Mouse (Mus musculus) cerebellum, adult 11 months (tissue): ENCODE results near the gene Dpm3.
"Not testable (repeated sequence)": the region's sequence is repeated elsewhere in the genome, so short reads cannot be mapped to it uniquely, and the experiment has no call there.

Experiments
- DNase-seq: peaks from one replicate; pipeline ENCODE4 v3.0.0; 2022

Gene Dpm3

GRCm38 (mm10) chr3:89259076-89259475 lies at the start of gene Dpm3:
Gene Dpm3 (plus strand): TSS chr3:89259358.
- no peak for DNase-seq

GRCm38 (mm10) chr3:89209731-89210130 lies 49.4 kb upstream of the Dpm3 start:
- no peak for DNase-seq

GRCm38 (mm10) chr3:89210162-89210561 lies 49.0 kb upstream of the Dpm3 start:
- no peak for DNase-seq

- DNase-seq = no peak
Observed at GRCm38 (mm10) chr3:89210731-89211130, 48.4 kb upstream of the Dpm3 start.

GRCm38 (mm10) chr3:89213803-89214530 lies 45.2 kb upstream of the Dpm3 start:
- DNase-seq = peak; percentile 84

- no peak for DNase-seq
Observed at GRCm38 (mm10) chr3:89214681-89215411, 44.3 kb upstream of the Dpm3 start, which contains the start of gene Thbs3. Gene Thbs3 (plus strand): TSS chr3:89215180.

- DNase-seq = peak; percentile 81
Observed at GRCm38 (mm10) chr3:89215853-89216252, 43.3 kb upstream of the Dpm3 start.

GRCm38 (mm10) chr3:89216407-89216806 lies 42.8 kb upstream of the Dpm3 start:
- not testable (repeated sequence) for DNase-seq

- no peak for DNase-seq
Observed at GRCm38 (mm10) chr3:89218271-89218670, 40.9 kb upstream of the Dpm3 start.

GRCm38 (mm10) chr3:89219546-89219945 lies 39.6 kb upstream of the Dpm3 start:
- no peak for DNase-seq

- no peak for DNase-seq
Observed at GRCm38 (mm10) chr3:89221167-89221566, 38.0 kb upstream of the Dpm3 start.

GRCm38 (mm10) chr3:89224796-89225195 lies 34.4 kb upstream of the Dpm3 start:
- DNase-seq = no peak

- DNase-seq = no peak
Observed at GRCm38 (mm10) chr3:89225321-89225815, 33.8 kb upstream of the Dpm3 start.

GRCm38 (mm10) chr3:89225918-89226317 lies 33.2 kb upstream of the Dpm3 start:
- no peak for DNase-seq

GRCm38 (mm10) chr3:89226361-89226760 lies 32.8 kb upstream of the Dpm3 start:
- DNase-seq = no peak

GRCm38 (mm10) chr3:89226900-89227299 lies 32.3 kb upstream of the Dpm3 start, which contains the start of gene Mtx1:
Gene Mtx1 (minus strand): TSS chr3:89227088.
- no peak for DNase-seq

GRCm38 (mm10) chr3:89227307-89228179 lies 31.6 kb upstream of the Dpm3 start:
- no peak for DNase-seq

GRCm38 (mm10) chr3:89228180-89228549 lies 31.0 kb upstream of the Dpm3 start:
- DNase-seq = peak; percentile 81

GRCm38 (mm10) chr3:89228836-89229235 lies 30.3 kb upstream of the Dpm3 start, which contains the start of gene Muc1:
Gene Muc1 (plus strand): TSS chr3:89229057.
- DNase-seq = no peak

GRCm38 (mm10) chr3:89229276-89229675 lies 29.9 kb upstream of the Dpm3 start:
- DNase-seq = no peak

GRCm38 (mm10) chr3:89230561-89230960 lies 28.6 kb upstream of the Dpm3 start:
- DNase-seq = no peak

GRCm38 (mm10) chr3:89231345-89231744 lies 27.8 kb upstream of the Dpm3 start:
- DNase-seq = no peak

GRCm38 (mm10) chr3:89231772-89232275 lies 27.3 kb upstream of the Dpm3 start:
- no peak for DNase-seq
